Mouse (Mus musculus) macrophage (primary cell): ENCODE data around the gene Sec14l1. TPM values are rescaled to one million over a fixed set of nuclear protein-coding genes. Genes with fewer than 3 reads are reported as not detected.
A peak's percentile ranks its signal among the peaks of the same experiment; 100 is the strongest.

Experiments
- H3K27ac ChIP-seq: fragments of 350-480 bp; formaldehyde crosslinking; 2 replicates; pipeline ENCODE4 v1.9.0; 2021
- H3K36me3 ChIP-seq: fragments of 350-480 bp; formaldehyde crosslinking; 2 replicates; pipeline ENCODE4 v1.9.0; 2021; ENCODE audit errors: inconsistent target
- H3K4me3 ChIP-seq: fragments of 350-480 bp; formaldehyde crosslinking; 2 replicates; pipeline ENCODE4 v1.9.0; 2021; ENCODE audit errors: inconsistent target
- H3K79me2 ChIP-seq: fragments of 350-480 bp; formaldehyde crosslinking; 2 replicates; pipeline ENCODE4 v1.9.0; 2021; ENCODE audit errors: inconsistent target
- WGBS: methylation state at CpG from one replicate; pipeline ENCODE4 v1.1.7; 2026; ENCODE audit warnings: inconsistent platforms; ENCODE audit not compliant: missing documents; 5-methylcytosine and 5-hydroxymethylcytosine counted together
- polyA plus RNA-seq: library from polyadenylated mRNA; stranded (reverse); fragments of 250-400 nt; gene quantifications from 3 replicates; pipeline ENCODE4 v1.2.4, GENCODE M21; 2018; ENCODE audit warnings: inconsistent platforms

Gene Sec14l1
- polyA plus RNA-seq, 1 experiment from 2014 or later, result 81.5 TPM

DNA sequence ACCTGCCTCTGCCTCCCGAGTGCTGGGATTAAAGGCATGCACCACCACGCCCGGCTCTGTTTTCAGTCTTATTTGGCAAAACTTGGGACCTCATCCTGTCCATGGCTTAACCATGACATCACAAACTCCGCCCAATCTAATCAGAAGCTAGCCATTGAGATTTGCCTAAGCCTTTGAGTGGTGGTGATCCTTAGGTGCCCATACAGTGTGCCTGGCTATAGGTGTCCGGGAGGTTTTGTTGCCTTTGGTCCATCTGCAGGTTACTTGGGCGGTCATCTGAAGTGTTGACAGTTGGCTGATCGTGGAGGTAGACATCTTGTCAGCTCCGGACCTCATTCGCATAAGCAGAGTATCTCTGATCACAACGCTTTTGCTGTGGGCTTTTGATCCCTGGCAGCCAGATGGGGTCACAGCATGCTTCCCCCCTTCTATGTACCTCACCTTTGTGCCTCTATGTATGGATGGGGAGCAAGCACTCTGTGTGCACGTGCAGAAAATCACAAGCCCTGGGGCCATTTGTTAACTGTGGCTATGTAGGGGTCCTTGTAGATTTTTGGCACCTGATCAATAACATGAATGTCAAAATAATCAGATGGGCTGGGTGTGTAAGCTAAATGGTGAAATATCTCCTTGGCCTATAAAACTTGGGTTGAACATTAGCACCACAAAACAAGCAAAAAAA lies 2.9 kb upstream of the Sec14l1 start:
- 95% methylated on average over 11 of the region's 11 CpGs for WGBS
- no peak overlapping the region for H3K27ac ChIP-seq

DNA sequence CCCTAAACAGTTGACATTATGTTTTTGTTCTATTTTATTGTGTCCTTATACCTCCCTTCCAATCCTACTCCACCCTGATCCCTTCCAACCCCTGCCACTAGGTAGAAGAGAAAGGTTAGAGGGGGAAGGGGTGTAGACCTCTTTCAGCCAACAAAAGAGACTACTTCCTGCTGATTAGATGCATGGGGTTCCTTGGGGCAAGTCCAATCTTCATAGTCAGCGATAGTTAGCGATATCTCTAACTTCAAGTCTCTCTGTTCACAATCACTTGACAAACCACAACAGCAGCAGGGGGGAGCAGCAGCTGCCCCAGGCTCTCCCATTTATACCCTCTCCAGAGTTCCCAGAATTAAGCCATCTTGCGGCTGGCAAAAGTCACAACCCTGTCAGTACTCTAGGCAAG lies 2.3 kb upstream of the Sec14l1 start:
- peaks cover 7% of the 10 kb centered on the region; the same call in 1 of the 2 replicates for H3K36me3 ChIP-seq
- 80% methylated on average over 3 of the region's 3 CpGs for WGBS
- H3K27ac ChIP-seq, result no peak overlapping the region
- peaks cover 40% of the 10 kb centered on the region for H3K79me2 ChIP-seq
- no peak overlapping the region for H3K4me3 ChIP-seq

More for the DNA sequence above, 2.9 kb upstream of the Sec14l1 start:
- H3K36me3 ChIP-seq, result peaks cover 1% of the 10 kb centered on the region; the same call in 1 of the 2 replicates
- peaks cover 34% of the 10 kb centered on the region for H3K79me2 ChIP-seq
- H3K4me3 ChIP-seq, result no peak overlapping the region

DNA sequence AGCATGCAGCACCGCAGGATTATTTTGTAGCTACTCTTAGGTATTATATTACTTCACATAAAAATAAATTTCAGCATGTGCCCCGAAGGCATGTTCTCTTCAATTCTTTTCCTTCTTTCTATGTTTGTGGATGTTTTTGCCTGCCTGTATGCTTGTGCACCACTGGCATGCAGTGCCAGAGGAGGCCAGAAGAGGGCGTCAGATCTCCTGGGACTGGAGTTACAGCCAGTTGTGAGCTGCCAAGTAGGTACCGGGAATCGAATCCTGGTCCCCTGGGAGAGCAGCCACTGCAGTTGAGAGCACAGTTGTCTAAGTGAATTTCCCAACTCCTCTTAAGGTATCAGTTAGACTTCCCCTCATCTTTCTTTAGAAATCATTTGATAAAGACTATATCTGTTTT lies 1.6 kb upstream of the Sec14l1 start:
- H3K27ac ChIP-seq, result peak overlapping the region; percentile 97
- 97% methylated on average over 5 of the region's 5 CpGs for WGBS
- no peak overlapping the region for H3K4me3 ChIP-seq
- H3K79me2 ChIP-seq, result peaks cover 47% of the 10 kb centered on the region
- H3K36me3 ChIP-seq, result peaks cover 11% of the 10 kb centered on the region; the same call in 1 of the 2 replicates

DNA sequence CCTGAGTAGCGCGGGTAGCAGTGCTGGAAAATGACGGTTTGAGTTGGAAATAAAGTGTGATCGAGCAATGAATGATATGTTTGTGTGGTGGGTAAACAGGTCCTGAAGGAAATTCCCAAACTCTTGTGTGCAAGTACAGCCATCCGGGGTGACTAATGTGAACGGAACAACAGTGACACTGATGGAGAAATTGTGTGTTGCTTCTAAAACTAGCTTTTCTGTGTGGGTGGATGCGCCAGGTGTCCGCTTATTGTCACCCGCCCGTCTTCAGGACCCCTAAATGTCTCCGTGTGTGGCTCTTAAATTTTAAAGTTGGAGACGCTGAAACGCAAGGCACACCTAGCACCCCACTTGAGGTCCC lies 757 bp upstream of the Sec14l1 start:
- WGBS, result 51% methylated on average over 13 of the region's 13 CpGs

DNA sequence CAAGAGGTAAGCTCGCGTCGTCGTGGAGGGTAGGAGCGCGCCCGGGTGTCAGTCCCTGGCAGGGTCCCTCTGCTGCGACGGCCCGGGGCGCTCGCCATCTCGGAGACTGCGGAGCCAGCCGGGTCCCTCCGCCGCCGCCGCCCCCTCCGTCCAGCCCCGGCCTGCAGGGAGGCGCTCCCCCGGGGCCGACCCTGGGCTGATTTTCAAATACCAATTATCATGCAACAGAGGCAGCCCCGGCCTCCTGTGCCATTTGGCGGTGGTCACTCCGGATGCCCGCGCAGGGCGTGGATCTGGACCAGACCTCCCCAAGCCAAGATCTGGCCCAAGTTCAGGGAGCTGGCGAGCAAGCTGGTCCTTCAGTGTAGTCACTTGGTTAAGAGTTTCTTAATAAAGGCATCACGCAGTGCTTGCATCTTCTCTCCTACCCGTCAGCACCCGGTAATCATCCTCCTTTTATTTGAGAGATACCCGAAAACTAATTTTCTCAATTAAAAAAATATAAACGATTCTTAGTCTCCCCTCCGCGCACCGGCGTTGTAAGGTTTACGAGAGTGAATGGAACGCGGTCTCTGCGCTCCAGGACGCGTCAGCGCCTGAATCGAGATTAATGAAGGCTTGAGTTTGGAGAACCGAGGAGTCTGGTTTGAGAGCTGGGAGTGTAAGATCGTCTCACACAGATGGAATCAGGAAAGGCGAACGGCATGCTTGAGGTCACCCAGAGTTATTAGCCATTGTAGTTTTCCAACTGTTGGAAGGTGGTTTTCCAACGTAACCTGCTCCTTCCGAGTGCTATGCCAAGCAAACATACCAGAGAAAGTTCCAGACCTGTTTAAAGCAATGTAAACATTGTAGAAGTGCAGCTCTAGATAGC lies 615 bp downstream of the Sec14l1 start:
- Histone ChIP-seq H3K79me2 (peaks cover 62% of the 10 kb centered on the region), H3K36me3 (peaks cover 16% of the 10 kb centered on the region; the same call in 1 of the 2 replicates), H3K27ac (peak overlapping the region; percentile 98), H3K4me3 (peak overlapping the region; percentile 89)
- 6% methylated on average over 41 of the region's 54 CpGs for WGBS

More for the DNA sequence above, 757 bp upstream of the Sec14l1 start:
- peaks cover 11% of the 10 kb centered on the region; the same call in 1 of the 2 replicates for H3K36me3 ChIP-seq
- peaks cover 50% of the 10 kb centered on the region for H3K79me2 ChIP-seq
- peak overlapping the region; percentile 51 for H3K4me3 ChIP-seq
- H3K27ac ChIP-seq, result peak overlapping the region; percentile 97

DNA sequence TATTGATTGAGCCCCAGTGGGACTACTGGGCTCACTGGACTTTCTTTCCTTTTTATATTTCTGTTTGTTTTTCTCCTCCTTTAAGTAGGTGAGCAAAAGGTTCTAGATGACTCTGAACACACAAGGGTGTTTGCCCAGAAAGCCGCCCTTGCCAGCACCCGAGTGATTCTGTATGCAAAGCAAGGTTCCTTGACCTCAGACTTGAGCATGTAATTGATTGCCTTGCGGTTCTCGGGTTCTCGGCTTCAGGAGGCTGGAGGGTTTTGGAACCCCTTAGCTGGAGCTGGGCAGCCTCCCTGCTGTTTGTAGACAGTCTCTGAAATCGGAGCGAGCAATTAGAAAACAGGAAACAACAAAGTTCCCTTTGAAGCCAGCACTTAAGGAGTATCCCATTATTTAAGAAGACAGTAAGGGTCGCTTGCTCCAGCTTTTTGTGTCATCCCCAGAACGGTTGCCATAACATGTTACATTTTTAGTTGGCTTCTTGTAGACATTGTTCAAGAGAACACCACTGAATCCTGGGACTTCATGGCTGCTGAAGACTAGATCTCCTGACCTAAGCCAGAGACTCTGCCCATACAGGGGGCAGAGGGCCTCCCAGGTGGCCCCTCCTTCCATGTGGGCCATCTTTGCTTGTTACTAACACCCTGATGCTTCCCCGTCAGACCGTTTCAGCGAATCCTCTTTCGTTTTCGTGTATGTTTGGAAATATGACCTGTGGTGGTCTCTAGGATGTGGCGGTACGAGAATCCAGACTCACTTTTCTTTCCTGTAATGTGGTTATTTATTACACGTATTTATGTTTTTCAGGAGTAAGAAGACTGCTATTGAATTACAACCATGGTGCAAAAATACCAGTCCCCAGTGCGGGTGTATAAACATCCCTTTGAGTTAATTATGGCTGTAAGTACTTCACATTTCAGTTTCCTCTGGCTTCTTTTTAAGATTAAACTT lies 1.7 kb downstream of the Sec14l1 start:
- Histone ChIP-seq H3K27ac (peak overlapping the region; percentile 98), H3K79me2 (peaks cover 72% of the 10 kb centered on the region), H3K4me3 (peak overlapping the region; percentile 89), H3K36me3 (peaks cover 26% of the 10 kb centered on the region; the same call in 1 of the 2 replicates)
- WGBS, result 82% methylated on average over 18 of the region's 18 CpGs

DNA sequence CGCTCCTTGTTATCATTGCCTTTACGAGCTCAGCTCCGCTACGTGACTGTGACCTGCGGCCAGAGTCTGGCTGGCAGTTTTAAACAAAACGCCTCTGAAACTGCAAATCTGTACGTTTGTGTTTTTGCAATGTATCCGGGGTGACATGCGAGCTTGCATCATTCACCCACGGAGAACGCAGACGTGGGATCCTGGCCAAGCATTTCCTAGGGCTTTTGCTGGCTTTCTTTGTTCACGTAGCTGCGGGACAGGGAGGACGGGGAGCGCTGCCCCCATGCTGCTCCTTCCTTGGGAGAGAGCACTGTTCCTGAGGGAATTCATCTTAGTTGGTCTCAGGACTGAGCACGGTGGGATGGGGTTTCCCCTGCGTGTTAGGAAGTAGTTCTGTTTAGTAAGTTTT lies 2.4 kb downstream of the Sec14l1 start:
- peaks cover 32% of the 10 kb centered on the region; the same call in 1 of the 2 replicates for H3K36me3 ChIP-seq
- H3K4me3 ChIP-seq, result no peak overlapping the region
- peak overlapping the region; percentile 98 for H3K27ac ChIP-seq
- H3K79me2 ChIP-seq, result peaks cover 79% of the 10 kb centered on the region
- 75% methylated on average over 18 of the region's 18 CpGs for WGBS

DNA sequence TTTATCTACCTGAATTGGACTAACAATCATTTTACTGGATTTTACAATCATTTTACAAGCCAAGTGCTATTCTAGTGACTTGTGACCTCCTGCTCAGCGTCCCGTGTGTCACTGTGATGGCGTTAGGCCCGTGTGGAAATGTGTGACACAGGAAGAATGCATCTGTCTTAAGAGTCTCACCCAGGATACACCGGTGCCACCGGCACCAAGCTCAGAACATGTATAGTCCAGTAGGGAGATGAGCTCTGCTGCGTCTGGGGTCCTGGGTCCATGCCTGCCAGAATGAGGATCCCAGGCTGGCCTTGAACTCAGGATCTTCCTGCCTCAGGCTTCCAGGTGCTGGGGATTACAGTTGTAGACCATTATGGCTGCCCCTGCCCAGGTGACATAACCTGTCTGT lies 2.8 kb downstream of the Sec14l1 start:
- 97% methylated on average over 7 of the region's 7 CpGs for WGBS
- peak overlapping the region; percentile 98 for H3K27ac ChIP-seq

DNA sequence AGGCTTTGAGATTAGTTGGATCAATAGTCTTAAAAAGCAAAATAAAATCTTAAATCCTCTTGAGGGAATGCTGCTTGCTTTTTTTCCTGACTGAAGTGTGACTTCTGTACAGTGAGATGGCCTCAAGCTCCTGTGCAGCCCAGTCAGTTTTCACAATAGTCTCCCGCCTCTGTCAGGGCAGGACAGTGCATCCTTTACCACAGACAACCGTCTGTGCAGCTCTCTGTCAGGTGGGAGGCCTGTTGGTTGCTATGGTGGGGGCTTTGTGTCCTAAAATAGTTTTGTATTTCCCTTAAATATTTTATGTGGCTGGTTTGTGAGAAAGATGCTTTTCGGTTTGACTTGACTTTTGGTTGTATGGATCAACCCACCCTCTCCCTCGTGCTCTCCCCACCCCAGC lies 3.3 kb downstream of the Sec14l1 start:
- Histone ChIP-seq H3K36me3 (peaks cover 42% of the 10 kb centered on the region), H3K79me2 (peaks cover 83% of the 10 kb centered on the region), H3K4me3 (no peak overlapping the region), H3K27ac (peak overlapping the region; percentile 98)
- 79% methylated on average over 4 of the region's 4 CpGs for WGBS

More for the DNA sequence above, 2.8 kb downstream of the Sec14l1 start:
- Histone ChIP-seq H3K4me3 (no peak overlapping the region), H3K36me3 (peaks cover 37% of the 10 kb centered on the region), H3K79me2 (peaks cover 83% of the 10 kb centered on the region)

DNA sequence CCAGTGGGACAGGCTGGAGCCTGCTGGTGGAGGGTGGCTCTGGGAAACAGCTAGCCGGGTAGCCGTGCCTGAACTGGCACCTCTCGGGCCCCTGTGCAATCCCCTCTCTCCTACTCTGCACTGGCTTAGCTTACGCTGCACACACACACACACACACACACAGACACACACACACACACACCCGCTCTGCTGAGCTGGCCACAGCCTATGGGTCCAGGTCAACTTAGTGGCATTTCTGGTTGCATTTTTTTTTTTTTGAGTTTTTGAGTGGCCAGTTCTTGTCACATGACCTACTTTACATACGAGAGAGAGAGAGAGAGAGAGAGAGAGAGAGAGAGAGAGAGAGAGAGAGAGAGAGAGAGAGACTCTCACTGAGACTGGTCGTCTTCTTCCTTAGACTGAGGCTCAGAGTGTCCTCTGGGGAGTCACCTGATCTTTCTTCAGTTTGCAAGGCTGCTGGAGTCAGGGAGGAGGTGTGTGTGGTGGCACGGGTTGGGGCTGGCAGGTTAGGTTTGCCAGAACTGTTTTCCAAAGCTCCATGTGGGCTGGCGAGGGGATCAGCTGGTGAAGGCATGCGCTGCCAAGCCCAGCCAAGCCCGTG lies 3.9 kb downstream of the Sec14l1 start:
- Histone ChIP-seq H3K36me3 (peaks cover 47% of the 10 kb centered on the region), H3K79me2 (peaks cover 83% of the 10 kb centered on the region), H3K27ac (peak overlapping the region; percentile 98), H3K4me3 (no peak overlapping the region)
- WGBS, result 77% methylated on average over 9 of the region's 11 CpGs

DNA sequence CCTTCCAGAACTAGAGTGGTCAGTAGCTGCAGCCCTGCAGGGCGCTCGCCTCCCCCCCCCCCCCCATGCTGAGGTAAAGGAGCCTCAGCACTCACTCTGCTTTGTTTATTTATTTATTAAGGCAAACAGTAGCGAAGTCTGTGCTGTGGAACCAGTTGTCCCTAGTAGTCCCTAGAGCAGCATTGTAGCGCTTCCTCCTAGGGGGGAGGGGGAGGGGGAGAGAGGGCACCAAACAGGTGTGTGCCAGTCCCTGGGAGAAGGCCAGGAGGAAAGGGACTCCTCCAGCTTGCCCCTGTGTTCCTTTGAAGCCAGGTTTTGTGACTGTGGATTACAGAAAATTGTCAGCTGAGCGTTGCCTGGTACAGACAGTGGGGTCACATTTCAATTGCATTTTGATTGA lies 4.8 kb downstream of the Sec14l1 start:
- Histone ChIP-seq H3K4me3 (no peak overlapping the region), H3K79me2 (peaks cover 87% of the 10 kb centered on the region), H3K27ac (peak overlapping the region; percentile 98), H3K36me3 (peaks cover 49% of the 10 kb centered on the region)
- WGBS, result 83% methylated on average over 3 of the region's 5 CpGs

DNA sequence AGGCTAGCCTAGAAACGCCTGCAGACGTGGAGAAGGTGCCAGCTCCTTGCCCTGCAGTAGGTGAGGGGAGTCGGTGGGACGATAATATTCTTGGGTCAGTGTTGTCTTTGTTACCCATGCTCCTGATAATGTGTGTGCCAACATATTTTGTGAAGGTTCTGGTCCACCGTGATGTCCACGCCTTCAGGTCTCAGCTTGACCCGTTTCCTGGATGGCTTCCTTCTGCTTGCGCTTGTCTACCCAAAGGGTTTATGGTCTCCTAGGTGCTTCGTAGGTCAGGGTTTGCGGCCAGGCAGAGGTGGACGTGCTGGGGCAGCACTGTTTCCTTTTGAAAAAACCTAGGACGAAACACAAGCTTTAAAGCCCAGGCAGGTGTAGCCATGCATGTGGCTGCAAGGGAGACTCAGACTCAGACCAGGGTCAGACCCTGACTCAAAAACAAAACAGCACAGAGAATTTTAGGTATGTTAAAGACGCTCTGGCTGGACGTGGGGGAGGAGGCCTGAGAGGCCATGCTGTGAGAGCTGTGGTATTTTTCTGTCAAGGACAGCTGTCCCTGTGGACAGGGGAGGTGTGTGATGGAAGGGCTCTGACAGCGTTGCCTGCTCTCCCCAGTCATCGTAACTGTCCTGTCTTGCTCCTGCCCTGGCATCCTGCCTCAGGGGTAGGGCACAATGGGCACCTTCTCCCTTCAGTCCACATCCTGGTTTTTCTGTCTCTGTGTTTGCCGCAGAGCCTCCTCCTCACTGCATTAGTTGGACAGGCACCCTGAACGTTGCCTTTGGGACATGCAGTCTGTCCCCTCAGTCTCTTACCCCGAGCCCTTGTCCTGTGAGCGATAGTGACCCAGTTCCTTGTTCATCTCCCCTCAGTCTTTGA lies 5.6 kb downstream of the Sec14l1 start:
- peaks cover 52% of the 10 kb centered on the region for H3K36me3 ChIP-seq
- no peak overlapping the region for H3K4me3 ChIP-seq
- peaks cover 93% of the 10 kb centered on the region for H3K79me2 ChIP-seq
- 91% methylated on average over 20 of the region's 20 CpGs for WGBS
- H3K27ac ChIP-seq, result peak overlapping the region; percentile 98

DNA sequence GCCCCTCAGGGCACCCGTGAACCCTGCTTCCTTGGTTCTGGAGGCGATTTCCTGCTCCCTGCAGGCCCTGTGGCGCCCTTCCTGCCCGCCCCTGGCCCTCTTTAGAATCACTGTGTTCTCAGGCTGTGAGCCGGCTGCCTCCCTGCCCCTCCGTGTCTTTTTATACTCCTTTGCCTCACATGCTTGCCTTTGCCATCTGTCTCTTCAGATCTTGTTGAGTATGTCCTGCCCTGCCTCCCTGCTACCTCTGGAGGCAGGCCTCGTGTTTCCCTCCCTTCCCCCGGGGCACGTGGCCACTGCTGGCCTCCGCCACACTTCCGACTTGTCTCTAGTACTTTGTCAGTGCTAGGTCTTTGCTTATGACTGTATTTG lies 6.2 kb downstream of the Sec14l1 start:
- H3K79me2 ChIP-seq, result peaks cover 93% of the 10 kb centered on the region
- H3K4me3 ChIP-seq, result no peak overlapping the region
- 75% methylated on average over 11 of the region's 11 CpGs for WGBS
- H3K36me3 ChIP-seq, result peaks cover 53% of the 10 kb centered on the region
- H3K27ac ChIP-seq, result peak overlapping the region; percentile 98
